Mouse (Mus musculus) lung, adult 2 months (tissue): ENCODE measurements at regions not wholly inside any gene's neighbourhood (a gene's known extent, or its start where the extent isn't known, plus 50 kb on each side); places are given as distances from the start of the nearest gene placed in this dataset.

Experiments used
- CTCF ChIP-seq: fragments of 200-500 bp; IDR thresholded peaks from 2 replicates; pipeline ENCODE4 v1.5.1; 2011; ENCODE audit warnings: mild to moderate bottlenecking, low read length, control low read depth; ENCODE audit not compliant: insufficient read depth
- POLR2A ChIP-seq: fragments of 200-500 bp; IDR thresholded peaks from 2 replicates; pipeline ENCODE4 v1.6.1; 2011; ENCODE audit warnings: low read depth, mild to moderate bottlenecking, control low read depth, low read length, borderline replicate concordance; ENCODE audit errors: extremely low read depth

DNA sequence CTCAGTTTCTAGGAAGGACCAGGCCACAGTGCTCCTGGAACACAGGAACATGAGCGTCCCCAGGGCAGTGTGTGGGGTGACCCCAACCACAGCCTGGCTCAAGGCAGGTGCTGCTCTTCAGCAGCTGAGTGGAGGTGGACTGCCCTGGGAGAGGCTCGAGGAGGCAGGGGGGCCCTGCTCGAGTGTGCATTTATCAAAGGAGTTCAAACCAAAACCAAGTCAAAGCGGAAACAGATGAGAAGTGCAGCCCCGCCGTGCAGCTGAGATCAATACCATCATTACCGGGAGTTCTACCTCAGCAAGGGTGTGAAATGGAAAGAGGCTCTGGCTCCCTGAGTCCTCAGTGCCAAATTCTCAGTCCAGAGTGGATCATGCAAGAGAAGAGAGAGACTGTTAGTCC, 81.4 kb upstream of the Parp11 start:
- no peak for TF ChIP-seq POLR2A
- no peak for TF ChIP-seq CTCF
